Mouse (Mus musculus) spleen, adult 2 months (tissue): ENCODE measurements around the gene Mindy1.

Experiments used
- CTCF ChIP-seq: fragments of 200-500 bp; IDR thresholded peaks from 2 replicates; pipeline ENCODE4 v1.5.1; 2011; ENCODE audit warnings: mild to moderate bottlenecking, inconsistent platforms; ENCODE audit not compliant: insufficient read depth, insufficient read length, insufficient replicate concordance; ENCODE audit errors: extremely low read depth
- POLR2A ChIP-seq: fragments of 200-500 bp; IDR thresholded peaks from 2 replicates; pipeline ENCODE4 v1.6.1; 2011; ENCODE audit warnings: low read depth, low read length, inconsistent platforms

GRCm38 (mm10) chr3:95291041-95291440 lies 9.9 kb downstream of the Mindy1 start:
- TF ChIP-seq POLR2A (no peak), CTCF (no peak)
